Mouse (Mus musculus) adrenal gland, postnatal 10 days (tissue): ENCODE data around the gene Hmox1. TPM values are rescaled to one million over a fixed set of nuclear protein-coding genes. Genes with fewer than 3 reads are reported as not detected.

Experiments
- DNase-seq: peaks from one replicate; pipeline ENCODE4 v3.0.0; 2021; ENCODE audit warnings: mixed read lengths
- total RNA-seq, 2 experiments: library from RNA; stranded (reverse); gene quantifications; 2 replicates each; pipeline ENCODE4 v1.2.3; 2021

The Hmox1 gene
- total RNA-seq, 2 experiments from 2014 or later: 27.3 to 35.5 TPM

DNA sequence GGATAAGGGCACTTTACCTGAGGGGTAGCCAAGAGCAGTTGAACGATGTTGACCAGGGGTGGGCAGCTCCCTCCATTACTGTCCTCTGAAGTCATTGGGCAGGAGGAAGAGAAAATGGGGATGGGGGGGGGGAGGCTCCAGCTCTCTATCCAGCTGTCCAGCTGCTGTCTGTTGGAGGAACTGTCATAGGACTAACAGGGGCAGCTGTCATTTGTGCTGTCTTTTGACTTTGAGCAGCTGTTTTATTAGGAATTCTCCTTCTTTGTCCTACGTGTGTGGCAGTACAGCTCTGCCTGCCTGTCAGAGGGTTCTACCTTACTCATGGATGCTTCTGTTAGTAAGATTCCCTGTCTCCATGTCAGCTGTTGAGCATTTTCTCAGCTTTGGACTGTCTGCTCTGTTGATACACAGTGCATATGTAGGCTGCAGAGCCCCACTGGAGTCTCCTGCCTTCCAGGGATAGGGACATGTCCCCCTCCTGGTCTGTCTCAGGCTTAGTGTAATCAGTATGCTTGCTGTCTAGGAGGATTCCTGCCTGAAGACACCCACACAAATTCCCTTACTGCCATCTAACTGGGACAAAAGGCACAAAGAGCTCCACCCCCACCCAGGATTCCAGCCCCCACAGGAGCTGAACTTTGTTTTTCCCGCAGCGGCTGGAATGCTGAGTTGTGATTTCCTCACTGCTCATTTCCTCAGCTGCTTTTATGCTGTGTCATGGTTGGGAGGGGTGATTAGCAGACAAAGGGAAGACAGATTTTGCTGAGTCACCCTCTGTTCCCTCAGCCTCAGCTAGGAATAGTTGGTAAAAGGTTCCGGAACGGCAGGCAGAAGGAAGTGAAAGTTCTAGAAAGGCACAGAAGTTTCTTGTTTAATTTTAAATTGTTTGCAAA is 4.2 kb upstream of the Hmox1 start:
- peak; percentile 82 for DNase-seq

- no peak for DNase-seq
Observed at GRCm38 (mm10) chr8:75090781-75091365, 2.5 kb upstream of the Hmox1 start.

- DNase-seq: no peak
Observed at GRCm38 (mm10) chr8:75102956-75103355, 9.5 kb downstream of the Hmox1 start.

GRCm38 (mm10) chr8:75103376-75103878 is 10.0 kb downstream of the Hmox1 start:
- no peak for DNase-seq

DNA sequence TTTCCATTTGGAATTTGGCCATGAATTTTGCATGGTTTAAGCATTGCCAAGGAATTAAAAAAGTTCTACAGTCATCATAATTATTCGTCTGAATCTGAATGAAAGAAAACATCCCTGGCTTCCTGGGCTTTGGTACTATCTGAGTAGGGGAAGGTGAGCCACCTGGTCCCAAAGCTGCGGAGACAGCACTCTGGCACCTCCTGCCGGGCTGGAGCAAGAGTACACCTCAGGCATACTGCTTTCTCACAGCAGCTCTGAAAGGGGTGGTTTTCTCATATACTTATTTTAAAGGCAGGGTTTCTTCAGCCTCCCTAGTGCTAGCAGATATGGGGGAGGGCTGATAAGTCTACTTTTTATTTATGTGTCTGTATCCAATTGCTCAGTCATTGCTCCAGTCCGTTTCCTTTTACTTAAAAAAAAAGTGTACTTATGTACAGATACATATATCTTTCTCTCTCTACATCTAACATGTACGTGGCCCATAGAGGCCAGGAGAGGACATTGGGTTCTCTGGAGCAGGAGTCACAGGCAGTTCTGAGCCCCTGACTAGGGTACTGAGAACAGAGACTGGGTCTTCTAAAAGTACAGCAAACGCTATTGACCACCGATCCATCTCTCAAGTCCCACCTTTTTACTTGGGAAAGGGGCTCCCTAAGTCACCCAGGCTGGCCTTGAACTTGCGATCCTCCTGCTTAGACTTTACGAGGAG is 15.3 kb downstream of the Hmox1 start:
- DNase-seq: peak; percentile 89

DNA sequence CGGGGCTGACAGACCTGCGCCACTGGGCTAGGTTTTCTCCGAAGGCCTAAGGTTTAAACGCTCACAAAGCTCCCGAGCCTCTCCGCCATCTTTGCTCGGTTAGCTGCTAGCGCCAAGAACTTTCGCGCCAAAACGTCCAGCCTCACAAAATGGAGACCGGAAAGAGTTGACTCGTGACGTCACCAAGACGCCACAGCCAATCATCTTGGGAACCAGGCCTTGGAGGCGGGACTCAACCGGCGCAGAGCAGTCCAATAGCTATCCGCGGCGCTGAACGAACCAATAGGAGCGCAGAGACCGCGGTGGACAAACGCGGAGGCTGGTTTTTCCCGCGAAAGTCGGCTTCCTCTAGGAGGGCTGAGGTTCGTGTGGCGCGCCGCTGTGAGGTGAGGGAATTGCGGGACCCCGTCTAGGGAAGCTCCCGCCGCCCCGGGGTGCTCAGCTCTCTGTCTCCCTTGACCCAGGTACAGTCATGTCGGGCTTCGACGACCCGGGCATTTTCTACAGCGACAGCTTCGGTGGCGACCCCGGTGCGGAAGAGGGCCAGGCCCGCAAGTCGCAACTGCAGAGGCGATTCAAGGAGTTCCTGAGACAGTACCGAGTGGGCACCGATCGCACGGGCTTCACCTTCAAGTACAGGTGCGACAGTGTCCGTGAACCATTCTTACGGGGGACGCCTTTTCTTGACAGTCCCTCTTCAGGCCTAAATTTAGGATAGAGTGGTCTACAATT is 16.0 kb downstream of the Hmox1 start, which contains the start of gene Mcm5:
Gene Mcm5 (plus strand): TSS at position 334 of the 732 bp plus-strand sequence.
- DNase-seq: peak; percentile 98

DNA sequence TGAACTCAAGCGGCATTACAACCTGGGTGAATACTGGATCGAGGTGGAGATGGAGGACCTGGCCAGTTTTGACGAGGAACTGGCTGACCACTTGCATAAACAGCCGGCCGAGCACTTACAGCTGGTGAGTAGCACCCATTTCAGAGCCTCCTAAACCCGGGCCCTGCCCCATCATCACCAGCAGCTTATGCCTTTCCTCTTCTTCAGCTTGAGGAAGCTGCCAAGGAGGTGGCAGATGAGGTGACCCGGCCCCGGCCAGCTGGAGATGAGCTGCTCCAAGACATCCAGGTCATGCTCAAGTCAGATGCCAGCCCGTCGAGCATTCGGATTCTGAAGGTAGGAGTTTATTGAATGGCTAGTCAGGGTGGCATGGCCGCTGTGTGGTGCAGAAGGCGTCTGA is 16.7 kb downstream of the Hmox1 start:
- no peak for DNase-seq

- no peak for DNase-seq
Observed at GRCm38 (mm10) chr8:75118505-75118904, 25.1 kb downstream of the Hmox1 start.

DNA sequence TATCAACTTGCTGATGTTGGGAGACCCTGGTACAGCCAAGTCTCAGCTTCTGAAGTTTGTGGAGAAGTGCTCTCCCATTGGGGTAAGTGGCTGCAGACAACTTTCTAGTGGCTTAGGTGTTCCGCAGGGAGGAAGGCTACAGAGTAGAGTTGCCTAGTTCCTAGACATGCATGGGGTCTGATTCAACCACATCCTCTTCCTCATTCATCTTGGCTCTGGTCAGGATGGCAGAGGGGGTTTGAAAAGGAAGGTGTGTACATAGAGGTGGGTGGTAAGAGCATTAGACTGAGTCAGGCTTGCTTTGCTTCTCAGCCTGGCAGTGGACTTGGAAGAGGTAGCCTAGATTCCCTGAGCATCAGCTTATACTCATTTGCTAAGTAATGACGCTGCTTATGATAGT is 25.9 kb downstream of the Hmox1 start:
- no peak for DNase-seq

GRCm38 (mm10) chr8:75119747-75120146 is 26.3 kb downstream of the Hmox1 start:
- DNase-seq: no peak

DNA sequence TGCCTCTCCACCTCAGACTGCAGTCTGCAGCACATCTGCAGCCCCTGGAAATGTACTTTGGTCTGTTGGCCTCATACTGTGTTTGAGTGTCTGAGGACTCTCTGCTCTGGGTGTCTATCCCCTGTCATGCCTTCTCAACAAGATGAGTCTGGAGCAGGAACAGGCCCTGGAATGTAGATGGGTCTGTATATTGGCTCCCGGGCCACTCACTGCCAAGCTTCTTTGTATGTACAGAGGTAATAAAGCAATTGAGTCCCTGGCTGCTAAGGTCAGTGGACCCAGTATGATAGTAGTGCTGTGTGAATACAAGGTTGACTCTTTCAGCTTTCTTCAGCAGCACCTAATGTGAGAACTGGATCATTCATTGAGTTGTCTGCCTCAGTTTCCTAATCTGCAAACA is 34.0 kb downstream of the Hmox1 start:
- DNase-seq: no peak

DNA sequence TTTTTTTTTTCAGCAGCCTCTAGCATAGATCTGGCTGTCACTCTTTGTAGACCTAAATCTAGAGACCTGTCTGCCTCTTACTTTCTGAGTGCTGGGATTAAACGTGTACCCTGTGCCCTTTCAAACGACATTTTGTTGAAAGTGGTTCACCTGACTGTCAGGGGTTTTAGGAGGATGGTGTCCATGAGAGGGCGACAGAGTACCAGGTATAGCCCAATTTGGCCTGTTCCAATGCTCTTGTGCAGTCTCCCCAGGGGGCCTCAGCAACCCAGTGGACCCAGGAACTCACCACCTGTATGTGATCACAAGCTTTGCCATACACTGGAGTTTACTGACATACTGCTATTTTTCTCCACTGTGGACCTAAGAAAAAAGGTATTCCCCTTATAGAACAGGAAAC is 39.1 kb downstream of the Hmox1 start:
- DNase-seq: peak; percentile 67

DNA sequence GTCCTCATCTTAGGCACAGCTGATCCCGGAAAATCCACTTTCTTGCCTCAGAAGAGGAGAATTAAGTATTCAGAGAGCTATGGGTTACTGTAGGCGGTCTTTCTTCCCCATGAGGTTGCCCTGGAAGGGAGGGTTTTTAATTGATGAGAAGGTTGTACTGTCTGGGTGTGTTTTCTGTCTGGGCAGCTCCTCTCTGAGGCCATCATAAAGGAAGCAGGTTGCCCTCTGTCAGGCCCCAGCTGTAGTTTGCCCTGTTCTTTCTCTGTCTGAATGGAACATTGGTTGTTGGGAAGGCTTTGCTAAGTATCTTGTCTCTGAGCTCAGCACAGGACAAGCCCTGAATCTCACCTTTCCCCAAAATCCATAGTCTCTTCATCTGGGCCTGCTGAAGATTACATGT is 40.0 kb downstream of the Hmox1 start:
- DNase-seq: no peak

GRCm38 (mm10) chr8:75134603-75135391 is 41.4 kb downstream of the Hmox1 start:
- DNase-seq: peak; percentile 56

DNA sequence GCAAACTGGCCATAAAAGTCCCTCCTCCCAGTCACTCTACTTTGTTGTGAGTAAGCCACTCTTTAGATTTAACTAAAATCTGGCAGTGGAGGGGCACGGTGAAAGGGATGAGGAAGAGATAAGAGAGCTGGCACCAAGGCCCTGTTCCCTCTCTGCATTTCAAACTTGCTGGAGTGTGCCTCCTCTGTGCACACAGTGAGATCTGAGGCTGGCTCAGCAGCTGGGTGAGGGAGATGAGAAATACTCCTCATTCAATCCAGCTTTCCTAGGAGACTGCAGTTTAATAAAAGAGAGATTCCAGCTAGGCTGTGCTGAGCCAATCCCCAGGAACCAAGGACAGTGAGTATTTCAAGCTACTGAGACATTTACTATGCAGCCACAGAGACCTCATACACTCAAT is 42.3 kb downstream of the Hmox1 start:
- peak; percentile 10 for DNase-seq

- DNase-seq: no peak
Observed at GRCm38 (mm10) chr8:75136256-75136655, 42.8 kb downstream of the Hmox1 start.

GRCm38 (mm10) chr8:75137536-75137935 is 44.1 kb downstream of the Hmox1 start:
- DNase-seq: no peak
